Mouse (Mus musculus) ovary, postnatal 36 days (tissue): ENCODE data around the gene Vmn1r175.
"Not testable (repeated sequence)": the region's sequence is repeated elsewhere in the genome, so short reads cannot be mapped to it uniquely, and the experiment has no call there.

ENCODE experiments used
- DNase-seq: peaks from one replicate; pipeline ENCODE4 v3.0.0; 2022; ENCODE audit warnings: low spot score, mixed read lengths

The Vmn1r175 gene

GRCm38 (mm10) chr7:23810543-23810942, at the start of gene Vmn1r175:
Vmn1r175 (minus strand) TSS chr7:23810643.
- not testable (repeated sequence) for DNase-seq

DNA sequence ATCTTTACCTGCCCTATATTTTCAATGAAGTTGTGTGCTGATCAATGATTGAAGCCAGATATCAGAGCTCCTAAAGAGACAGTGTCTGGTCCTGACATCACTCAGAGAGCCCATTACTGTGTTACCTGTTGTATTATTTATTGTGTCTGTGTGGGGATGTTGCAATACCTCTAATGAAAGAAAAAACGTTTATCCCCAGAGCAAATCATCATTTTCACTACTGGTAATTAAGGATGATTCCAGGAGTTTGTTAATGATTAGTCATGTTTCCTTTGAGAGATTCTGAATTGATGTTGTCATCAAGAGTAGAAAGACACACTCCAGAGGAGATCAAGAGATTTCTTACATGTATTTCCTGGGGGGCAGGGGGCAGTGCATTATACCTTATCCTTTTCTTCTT, 26.8 kb upstream of the Vmn1r175 start, which contains the start of gene Vmn1r176:
Vmn1r176 (minus strand) TSS at position 101 of the 400 bp plus-strand sequence.
- not testable (repeated sequence) for DNase-seq

DNA sequence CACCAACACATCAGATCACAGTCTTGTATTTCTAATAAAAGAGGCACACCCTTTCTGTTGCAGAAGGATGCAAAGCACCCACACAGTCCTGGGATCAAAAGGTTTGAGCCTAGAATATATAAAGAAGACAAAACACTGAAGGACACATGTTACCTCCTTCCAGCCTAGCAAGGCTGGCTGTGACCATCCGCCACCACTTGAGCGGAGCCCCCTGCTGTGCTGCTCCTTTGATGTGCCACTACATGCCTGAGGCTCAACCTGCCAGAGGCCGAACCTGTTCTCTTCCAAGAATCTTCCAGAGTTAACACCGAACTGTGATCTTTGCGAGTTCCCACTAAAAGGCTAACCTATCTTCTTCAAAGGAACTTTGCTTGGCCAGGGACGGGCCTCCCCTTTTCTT, 25.9 kb downstream of the Vmn1r175 start:
- no peak for DNase-seq
